Mouse (Mus musculus) heart, postnatal 25 days (tissue): ENCODE data around the gene Plcxd3. TPM values are rescaled to one million over a fixed set of nuclear protein-coding genes. Genes with fewer than 3 reads are reported as not detected.
"Not testable (repeated sequence)": the region's sequence is repeated elsewhere in the genome, so short reads cannot be mapped to it uniquely, and the experiment has no call there.

Source experiments
- DNase-seq: peaks from one replicate; pipeline ENCODE4 v3.0.0; 2022; ENCODE audit warnings: low spot score
- intact Hi-C: fragments of 180-260 bp; cut with DNase I; formaldehyde crosslinking; loops from one replicate; pipeline ENCODE4 v1.15.1; 2025
- total RNA-seq, 2 experiments: library from RNA; stranded (reverse); gene quantifications; 2 replicates each; pipeline ENCODE4 v1.2.3; 2021

The Plcxd3 gene
- total RNA-seq, 2 experiments from 2014 or later, result 0.13 to 0.28 TPM

DNA sequence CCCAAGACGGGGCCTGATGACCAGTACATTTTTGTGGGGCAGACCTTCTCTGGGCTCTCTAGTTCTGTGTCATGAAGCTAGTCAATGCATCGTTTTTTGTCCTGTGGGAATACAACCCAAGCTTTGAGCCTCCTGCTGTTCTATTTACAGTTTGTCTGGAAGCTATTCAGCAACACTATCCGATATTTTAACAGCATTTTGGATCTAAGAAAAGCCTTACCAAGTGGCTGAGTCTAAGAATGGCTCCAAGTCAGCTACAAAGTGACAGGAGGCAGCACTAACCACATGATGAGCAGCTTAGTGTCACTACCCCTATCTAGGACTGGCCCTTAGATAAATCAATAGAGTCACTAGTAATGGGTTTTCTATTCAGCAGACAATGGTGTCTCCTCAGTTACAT, 149.3 kb downstream of the Plcxd3 start:
- intact Hi-C loops, result no loop called here
- no peak for DNase-seq

- DNase-seq, result no peak
- intact Hi-C loops, result no loop called here
These were observed 158.4 kb downstream of the Plcxd3 start for GRCm38 (mm10) chr15:4533700-4534099.

GRCm38 (mm10) chr15:4559121-4559520, 183.8 kb downstream of the Plcxd3 start:
- intact Hi-C loops, result no loop called here
- DNase-seq, result no peak

GRCm38 (mm10) chr15:4561431-4561970, 186.2 kb downstream of the Plcxd3 start:
- peak; percentile 15 for DNase-seq
- intact Hi-C loops, result no loop called here

DNA sequence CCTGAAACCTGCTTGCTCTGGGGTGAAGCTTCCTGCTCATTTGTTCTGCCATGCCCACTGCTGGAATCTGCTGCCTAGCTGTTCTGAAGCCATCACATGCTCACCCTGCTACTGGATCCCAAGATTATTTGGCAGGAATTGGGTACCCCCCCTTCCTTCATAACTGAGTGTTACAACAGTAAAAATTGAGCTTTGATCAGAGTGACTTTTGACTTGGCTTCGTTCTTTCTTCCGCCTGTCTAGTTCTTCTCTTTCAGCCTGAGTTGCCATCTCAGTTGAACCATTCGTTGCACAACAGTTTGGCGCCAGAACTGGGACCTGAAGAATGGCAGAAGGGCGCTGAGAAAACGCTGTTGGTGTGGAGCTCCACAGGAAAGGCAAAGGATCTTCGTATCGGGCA, 220.2 kb downstream of the Plcxd3 start:
- intact Hi-C loops, DNase-seq: not testable (repeated sequence)

DNA sequence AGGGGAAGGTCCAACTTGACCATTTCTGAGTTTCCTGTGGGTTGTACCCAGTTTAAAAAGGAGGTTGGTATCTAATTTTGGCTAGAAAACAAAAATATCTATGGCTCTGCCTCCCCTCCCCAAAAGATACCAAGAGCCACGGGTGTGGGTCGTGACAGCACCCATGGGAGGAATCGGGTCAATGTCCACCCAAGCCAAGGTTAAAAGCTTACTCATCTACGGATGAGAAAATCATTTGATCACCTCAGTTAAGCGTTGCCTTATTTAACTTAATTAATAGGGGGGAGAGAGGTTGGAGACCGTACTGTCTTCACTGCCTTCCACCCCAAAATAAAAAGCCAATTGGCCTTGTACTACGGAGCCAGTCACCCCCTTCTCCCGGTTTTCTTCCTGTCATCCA, 223.4 kb downstream of the Plcxd3 start:
- intact Hi-C loops, DNase-seq: not testable (repeated sequence)

- intact Hi-C loops, DNase-seq: not testable (repeated sequence)
These were observed 224.0 kb downstream of the Plcxd3 start for GRCm38 (mm10) chr15:4599331-4599730.

DNA sequence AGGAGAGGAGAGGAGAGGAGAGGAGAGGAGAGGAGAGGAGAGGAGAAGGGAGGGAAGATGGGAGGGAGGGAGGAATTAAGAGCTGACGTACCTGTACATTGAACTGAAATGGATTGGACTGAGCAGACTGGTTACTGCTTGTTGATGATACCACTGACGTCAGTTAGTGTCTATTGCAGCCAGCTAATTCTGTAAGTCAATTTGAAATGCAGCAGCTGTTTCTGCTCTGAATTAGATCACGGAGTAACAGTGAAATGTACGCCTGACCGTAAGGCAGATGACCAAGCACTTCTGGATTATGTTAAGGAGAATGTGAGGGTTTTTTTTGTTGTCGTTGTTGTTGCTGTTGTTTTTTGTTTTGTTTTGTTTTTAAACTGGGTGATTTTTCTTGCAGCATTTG, 230.3 kb downstream of the Plcxd3 start:
- DNase-seq, result no peak
- intact Hi-C loops, result no loop called here
